ENCODE assay signal across 13 mouse cellular contexts in the genomic region with DNA sequence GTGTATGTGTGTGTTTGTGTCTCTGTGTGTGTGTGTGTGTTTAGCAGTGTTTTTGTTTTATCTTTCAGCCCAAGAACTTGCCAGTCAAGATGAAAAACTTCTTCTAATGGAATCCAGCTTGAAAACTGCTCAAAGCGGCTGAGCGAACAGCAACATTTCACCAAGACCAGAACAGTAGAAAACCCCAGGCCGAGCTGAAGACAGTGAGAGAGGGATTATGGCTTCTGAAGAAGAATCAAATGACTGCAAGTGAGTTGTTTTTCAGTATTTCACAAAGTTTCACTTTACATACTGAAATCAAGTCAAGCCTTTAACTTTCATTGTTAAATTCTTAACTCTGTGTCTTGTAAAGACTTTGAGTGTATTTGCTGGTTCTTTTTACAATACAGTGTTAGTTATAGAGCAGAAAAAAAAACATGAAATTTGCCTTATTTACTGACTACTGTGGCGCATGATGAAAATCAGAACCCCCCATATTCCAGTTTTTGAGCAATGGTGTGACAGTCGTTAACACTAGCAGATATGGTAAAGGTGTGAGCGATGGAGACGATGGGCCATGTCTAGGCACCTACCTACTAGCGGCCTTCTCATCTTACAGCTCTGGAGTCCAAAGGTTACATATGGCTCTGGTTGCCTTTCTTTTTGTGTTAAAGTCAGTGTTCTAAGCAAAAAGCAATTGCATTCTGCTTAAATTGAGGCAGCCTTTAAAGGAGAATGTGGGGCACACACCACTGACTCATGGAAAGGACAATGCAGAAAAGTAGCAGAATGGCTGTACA.
DNase-seq lines count a peak whose midpoint lies in the region; ATAC-seq and TF ChIP-seq lines count a peak whose summit lies in the region.
"Had no signal": no experiment of that assay in that cellular context is flagged by ENCODE, and none has a peak within 500 bp of the region (broad histone marks: within the 10 kb centered on the region; RNA-seq: fewer than 3 reads in every experiment).

No protein-coding gene starts in this region.

- H3K9me3 ChIP-seq in hindbrain, embryonic 12.5 days (replicated peaks), result no peaks in the 10 kb centered on the region
- H3K9me3 ChIP-seq in hindbrain, postnatal 0 days (ENCODE audit: low read length), result no peaks in the 10 kb centered on the region
- no peaks in the 10 kb centered on the region for H3K9me3 ChIP-seq in embryonic facial prominence, embryonic 14.5 days (ENCODE audit: control insufficient read depth, low read length)
- no peaks in the 10 kb centered on the region for H3K9me3 ChIP-seq in limb, embryonic 13.5 days
- H3K9me3 ChIP-seq: liver, embryonic 13.5 days; stomach, embryonic 15.5 days had no signal

- H3K4me3 ChIP-seq in hindbrain, embryonic 12.5 days, result no peak overlapping the region
- H3K4me3 ChIP-seq in hindbrain, postnatal 0 days (ENCODE audit: low read length), result no peak overlapping the region
- H3K4me3 ChIP-seq in embryonic facial prominence, embryonic 14.5 days (ENCODE audit: low read depth, low read length), result peak overlapping the region; percentile 27
- H3K4me3 ChIP-seq in limb, embryonic 13.5 days, result 0 out of 2 replicates have a peak overlapping the region, but pooled peaks have one; percentile 11
- H3K4me3 ChIP-seq: liver, embryonic 13.5 days; stomach, embryonic 15.5 days had no signal

- H3K27ac ChIP-seq in hindbrain, embryonic 12.5 days, result peak overlapping the region; percentile 18; the same call in 1 of the 2 replicates
- no peak overlapping the region for H3K27ac ChIP-seq in hindbrain, postnatal 0 days
- H3K27ac ChIP-seq in embryonic facial prominence, embryonic 14.5 days (replicated peaks; ENCODE audit: low read depth, low read length), result peak overlapping the region; percentile 87
- peak overlapping the region; percentile 80 for H3K27ac ChIP-seq in limb, embryonic 13.5 days
- H3K27ac ChIP-seq: liver, embryonic 13.5 days; stomach, embryonic 15.5 days had no signal

- WGBS in hindbrain, embryonic 12.5 days, result 80% methylated on average over 8 of the region's 8 CpGs
- 86% methylated on average over 8 of the region's 8 CpGs for WGBS in hindbrain, postnatal 0 days
- 43% methylated on average over 8 of the region's 8 CpGs for WGBS in embryonic facial prominence, embryonic 14.5 days
- 21% methylated on average over 8 of the region's 8 CpGs for whole genome bisulfite sequencing in limb, embryonic 13.5 days

- H3K9ac ChIP-seq in hindbrain, embryonic 12.5 days, result no peak overlapping the region
- no peak overlapping the region for H3K9ac ChIP-seq in hindbrain, postnatal 0 days (replicated peaks; ENCODE audit: low read length)
- peak overlapping the region; percentile 57 for H3K9ac ChIP-seq in embryonic facial prominence, embryonic 14.5 days (ENCODE audit: low read depth, low read length)
- H3K9ac ChIP-seq in limb, embryonic 13.5 days, result peak overlapping the region; percentile 53; the same call in 1 of the 2 replicates
- H3K9ac ChIP-seq: liver, embryonic 13.5 days; stomach, embryonic 15.5 days had no signal

- H3K4me2 ChIP-seq in hindbrain, embryonic 12.5 days (replicated peaks), result no peak overlapping the region
- no peak overlapping the region for H3K4me2 ChIP-seq in hindbrain, postnatal 0 days (ENCODE audit: low read depth, low read length)
- peak overlapping the region; percentile 46 for H3K4me2 ChIP-seq in embryonic facial prominence, embryonic 14.5 days (ENCODE audit: low read depth, low read length)
- peak overlapping the region; percentile 47 for H3K4me2 ChIP-seq in limb, embryonic 13.5 days (replicated peaks)
- H3K4me2 ChIP-seq: liver, embryonic 13.5 days; stomach, embryonic 15.5 days had no signal

- no peak for ATAC-seq in hindbrain, embryonic 12.5 days (ENCODE audit: low FRiP score)
- ATAC-seq in hindbrain, postnatal 0 days, result no peak
- ATAC-seq in embryonic facial prominence, embryonic 14.5 days (ENCODE audit: low read depth), result no peak
- peak; percentile 70; the same call in 1 of the 2 replicates for ATAC-seq in limb, embryonic 13.5 days (ENCODE audit: low FRiP score, low read depth)
- ATAC-seq in megakaryocyte, adult 5-6 weeks (ENCODE audit: poor library complexity, severe bottlenecking), result no peak

- no peaks in the 10 kb centered on the region for H3K36me3 ChIP-seq in hindbrain, embryonic 12.5 days
- no peaks in the 10 kb centered on the region for H3K36me3 ChIP-seq in hindbrain, postnatal 0 days (ENCODE audit: insufficient read depth, low read length)
- H3K36me3 ChIP-seq in embryonic facial prominence, embryonic 14.5 days (ENCODE audit: control insufficient read depth, insufficient read depth, low read length), result no peaks in the 10 kb centered on the region
- no peaks in the 10 kb centered on the region for H3K36me3 ChIP-seq in limb, embryonic 13.5 days
- H3K36me3 ChIP-seq: liver, embryonic 13.5 days; stomach, embryonic 15.5 days had no signal

- no peaks in the 10 kb centered on the region for H3K4me1 ChIP-seq in hindbrain, embryonic 12.5 days
- no peaks in the 10 kb centered on the region for H3K4me1 ChIP-seq in hindbrain, postnatal 0 days (ENCODE audit: insufficient read depth, low read length)
- no peaks in the 10 kb centered on the region for H3K4me1 ChIP-seq in embryonic facial prominence, embryonic 14.5 days (ENCODE audit: control insufficient read depth, insufficient read depth, low read length)
- H3K4me1 ChIP-seq in limb, embryonic 13.5 days, result peaks cover 7% of the 10 kb centered on the region
- H3K4me1 ChIP-seq: liver, embryonic 13.5 days; stomach, embryonic 15.5 days had no signal

- H3K27me3 ChIP-seq in hindbrain, embryonic 12.5 days, result no peaks in the 10 kb centered on the region
- H3K27me3 ChIP-seq in hindbrain, postnatal 0 days (ENCODE audit: insufficient read depth, low read length), result no peaks in the 10 kb centered on the region
- no peaks in the 10 kb centered on the region for H3K27me3 ChIP-seq in embryonic facial prominence, embryonic 14.5 days (replicated peaks; ENCODE audit: control insufficient read depth, insufficient read depth, low read length)
- H3K27me3 ChIP-seq in limb, embryonic 13.5 days, result no peaks in the 10 kb centered on the region
- H3K27me3 ChIP-seq: liver, embryonic 13.5 days; stomach, embryonic 15.5 days had no signal

- TF ChIP-seq CTCF in hindbrain, postnatal 0 days (IDR thresholded peaks at IDR 0.05; ENCODE audit: low read depth), result no peak

- DNase-seq in hindbrain, postnatal 0 days (ENCODE audit: low spot score), result no peak
- peak; percentile 55 for DNase-seq in embryo, embryonic 10 days (ENCODE audit: low spot score)
- peak; percentile 41 for DNase-seq in embryonic facial prominence, embryonic 14.5 days (ENCODE audit: low spot score)
- no peak for DNase-seq in cerebellum, adult 11 months
- DNase-seq in kidney, postnatal 14 days, result no peak
- DNase-seq: adrenal gland, postnatal 25 days; kidney, adult 8-10 months; liver, embryonic 13.5 days; lung, postnatal 10 days had no signal

Comparison
In these comparisons a context has a peak if more than half of its experiments do, and no peak if none do; other contexts are left out.
1. H3K4me2 ChIP-seq: peak in embryonic facial prominence, embryonic 14.5 days (single experiment) and limb, embryonic 13.5 days (single experiment); none in hindbrain, embryonic 12.5 days (single experiment) and hindbrain, postnatal 0 days (single experiment).
2. H3K4me3 ChIP-seq: peak in embryonic facial prominence, embryonic 14.5 days (single experiment) and limb, embryonic 13.5 days (single experiment); none in hindbrain, embryonic 12.5 days (single experiment) and hindbrain, postnatal 0 days (single experiment).
3. H3K9ac ChIP-seq: peak in embryonic facial prominence, embryonic 14.5 days (single experiment) and limb, embryonic 13.5 days (single experiment); none in hindbrain, embryonic 12.5 days (single experiment) and hindbrain, postnatal 0 days (single experiment).
4. DNase-seq: peak in embryo, embryonic 10 days (single experiment) and embryonic facial prominence, embryonic 14.5 days (single experiment); none in hindbrain, postnatal 0 days (single experiment), cerebellum, adult 11 months (single experiment) and kidney, postnatal 14 days (single experiment).